Mouse (Mus musculus) embryonic fibroblast, embryonic 13.5 days (primary cell): ENCODE measurements around the gene Ghdc. TPM values are rescaled to one million over a fixed set of nuclear protein-coding genes. Genes with fewer than 3 reads are reported as not detected.

ENCODE experiments used
- H3K27ac ChIP-seq: 2 replicates; pipeline ENCODE4 v1.5.1; 2012; ENCODE audit warnings: low read length, control low read depth, inconsistent platforms; ENCODE audit not compliant: insufficient read depth
- H3K4me1 ChIP-seq: 2 replicates; pipeline ENCODE4 v1.6.1; 2011; ENCODE audit warnings: low read length; ENCODE audit not compliant: control insufficient read depth, insufficient read depth
- H3K4me3 ChIP-seq: 2 replicates; pipeline ENCODE4 v1.5.1; 2011; ENCODE audit warnings: mild to moderate bottlenecking, control low read depth, low read length; ENCODE audit not compliant: insufficient read depth
- CTCF ChIP-seq: IDR thresholded peaks from 2 replicates; pipeline ENCODE4 v1.5.1; 2011; ENCODE audit warnings: mild to moderate bottlenecking, control low read depth, low read length, moderate library complexity, borderline replicate concordance; ENCODE audit not compliant: insufficient read depth
- POLR2A ChIP-seq: IDR thresholded peaks from 2 replicates; pipeline ENCODE4 v1.6.1; 2011; ENCODE audit warnings: low read depth, mild to moderate bottlenecking, control low read depth, low read length, moderate library complexity
- polyA plus RNA-seq: library from polyadenylated mRNA; stranded (reverse); fragments of >200 nt; gene quantifications from 2 replicates; pipeline ENCODE4 v1.2.4, GENCODE M21; 2011; ENCODE audit warnings: low read depth; ENCODE audit not compliant: missing spikeins, insufficient read length

The Ghdc gene
- polyA plus RNA-seq, 1 experiment = 8.6 TPM

GRCm38 (mm10) chr11:100721254-100721653 is 49.5 kb downstream of the Ghdc start:
- peaks cover 25% of the 10 kb centered on the region for H3K4me1 ChIP-seq

GRCm38 (mm10) chr11:100720345-100720744 is 50.4 kb downstream of the Ghdc start:
- TF ChIP-seq CTCF (no peak), POLR2A (no peak)
- H3K4me3 ChIP-seq = no peak overlapping the region
- peaks cover 24% of the 10 kb centered on the region for H3K4me1 ChIP-seq
- H3K27ac ChIP-seq = peak overlapping the region; percentile 79

More at GRCm38 (mm10) chr11:100721254-100721653, 49.5 kb downstream of the Ghdc start:
- no peak overlapping the region for H3K4me3 ChIP-seq
- TF ChIP-seq CTCF (no peak), POLR2A (no peak)
- peak overlapping the region; percentile 79 for H3K27ac ChIP-seq

- no peak overlapping the region for H3K27ac ChIP-seq
- no peak for TF ChIP-seq POLR2A
- no peak for TF ChIP-seq CTCF
- no peak overlapping the region for H3K4me3 ChIP-seq
- peaks cover 20% of the 10 kb centered on the region for H3K4me1 ChIP-seq
These were observed 50.9 kb downstream of the Ghdc start for GRCm38 (mm10) chr11:100719893-100720292.

DNA sequence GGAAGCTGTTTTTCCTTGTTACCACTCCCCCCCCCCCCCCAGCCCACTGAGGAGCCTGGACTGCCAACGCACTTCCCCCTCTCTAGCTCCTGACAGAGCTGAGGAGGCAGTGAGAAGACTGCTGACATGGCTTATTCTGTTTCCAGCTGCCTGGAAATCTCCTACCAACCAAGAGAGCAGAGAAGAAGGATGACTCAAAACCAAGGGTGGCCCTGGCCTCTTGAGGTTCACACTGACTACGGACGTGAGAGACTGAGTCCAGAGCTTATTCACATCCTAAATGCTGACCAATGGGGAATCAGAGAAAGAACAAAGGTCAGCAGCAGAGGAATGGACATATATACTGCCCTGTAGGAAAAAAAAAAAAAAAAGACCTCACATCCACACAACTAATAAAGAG is 51.4 kb downstream of the Ghdc start:
- TF ChIP-seq CTCF = no peak
- no peak for TF ChIP-seq POLR2A
- H3K27ac ChIP-seq = no peak overlapping the region
- H3K4me1 ChIP-seq = peaks cover 21% of the 10 kb centered on the region
- H3K4me3 ChIP-seq = no peak overlapping the region

GRCm38 (mm10) chr11:100718866-100719265 is 51.9 kb downstream of the Ghdc start:
- H3K4me1 ChIP-seq = peaks cover 23% of the 10 kb centered on the region
- TF ChIP-seq POLR2A (no peak), CTCF (no peak)
- H3K27ac ChIP-seq = no peak overlapping the region
- H3K4me3 ChIP-seq = no peak overlapping the region

GRCm38 (mm10) chr11:100718462-100718861 is 52.3 kb downstream of the Ghdc start:
- H3K4me3 ChIP-seq = no peak overlapping the region
- H3K4me1 ChIP-seq = peaks cover 23% of the 10 kb centered on the region
- TF ChIP-seq CTCF (no peak), POLR2A (no peak)
- no peak overlapping the region for H3K27ac ChIP-seq

DNA sequence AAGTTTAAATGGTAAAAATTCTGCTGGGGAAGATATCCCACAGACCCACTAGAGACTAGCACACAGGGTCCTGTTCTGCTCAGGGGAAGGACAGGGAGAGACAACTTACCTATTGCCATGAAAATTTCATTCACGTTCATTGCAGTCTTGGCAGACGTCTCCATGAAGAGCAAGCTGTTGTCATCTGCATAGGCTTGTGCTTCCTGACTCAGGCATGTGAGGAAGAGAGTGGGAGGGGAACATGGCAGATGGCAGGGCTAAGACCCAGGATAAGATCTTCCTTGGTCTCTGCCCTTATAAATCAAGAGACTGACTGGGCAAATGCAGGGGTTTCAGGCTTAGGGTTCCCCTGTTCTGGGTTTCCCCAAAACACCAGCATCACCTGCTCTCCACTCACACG is 54.1 kb downstream of the Ghdc start:
- Histone ChIP-seq H3K27ac (no peak overlapping the region), H3K4me1 (peaks cover 20% of the 10 kb centered on the region), H3K4me3 (no peak overlapping the region)
- TF ChIP-seq CTCF (no peak), POLR2A (no peak)

Other genes starting within 250 kb of the Ghdc start
- gene Acly, start 243.0 kb downstream of the Ghdc start, polyA plus RNA-seq = 111 and 143 TPM in 2 replicates
- gene Ttc25, start 225.3 kb downstream of the Ghdc start, polyA plus RNA-seq = 0.20 TPM in 1 of 2 replicates, not detected in the other
- gene Cnp, start 196.1 kb downstream of the Ghdc start, polyA plus RNA-seq = 10.1 and 10.6 TPM in 2 replicates
- 29.2 and 29.9 TPM in 2 replicates for gene Nkiras2, start 151.7 kb downstream of the Ghdc start, polyA plus RNA-seq
- gene Dnajc7, start 150.8 kb downstream of the Ghdc start, polyA plus RNA-seq = 214 and 225 TPM in 2 replicates
- 1.1 TPM in 1 of 2 replicates, not detected in the other for gene Zfp385c, start 78.5 kb downstream of the Ghdc start, polyA plus RNA-seq
- gene Dhx58, start 66.7 kb downstream of the Ghdc start, polyA plus RNA-seq = 3.5 and 7.8 TPM in 2 replicates
- 31.1 and 34.1 TPM in 2 replicates for gene Kat2a, start 58.5 kb downstream of the Ghdc start, polyA plus RNA-seq
- gene Hspb9, start 57.1 kb downstream of the Ghdc start, polyA plus RNA-seq = not detected in 2 replicates
- gene Rab5c, start 32.7 kb downstream of the Ghdc start, polyA plus RNA-seq = 163 and 168 TPM in 2 replicates
- gene Kcnh4, start 11.0 kb downstream of the Ghdc start, polyA plus RNA-seq = not detected in 2 replicates
- gene Hcrt, start 8.0 kb downstream of the Ghdc start, polyA plus RNA-seq = not detected in 2 replicates
- gene Stat5b, start 79.8 kb upstream of the Ghdc start, polyA plus RNA-seq = 13.3 and 13.7 TPM in 2 replicates
- gene Stat5a, start 88.4 kb upstream of the Ghdc start, polyA plus RNA-seq = 11.5 and 12.4 TPM in 2 replicates
- gene Stat3, start 168.6 kb upstream of the Ghdc start, polyA plus RNA-seq = 122 and 158 TPM in 2 replicates
- 387 and 486 TPM in 2 replicates for gene Cavin1, start 199.9 kb upstream of the Ghdc start, polyA plus RNA-seq
- 43.7 and 50.7 TPM in 2 replicates for gene Atp6v0a1, start 238.5 kb upstream of the Ghdc start, polyA plus RNA-seq